Mouse (Mus musculus) adrenal gland, adult 8-10 months (tissue): Measurements from ENCODE around the gene Lrrc36. TPM values are rescaled to one million over a fixed set of nuclear protein-coding genes. Genes with fewer than 3 reads are reported as not detected.

Source experiments
- DNase-seq: peaks from one replicate; pipeline ENCODE4 v3.0.0; 2022
- total RNA-seq, 4 experiments: library from RNA; stranded (reverse); gene quantifications; 2 replicates each; pipeline ENCODE4 v1.2.4; 2022

The Lrrc36 gene
- total RNA-seq, result 10 to 100 TPM in 1 of 4 experiments, 1 to 10 TPM in 3; 4.1 to 10.1 (median 7.0) TPM

DNA sequence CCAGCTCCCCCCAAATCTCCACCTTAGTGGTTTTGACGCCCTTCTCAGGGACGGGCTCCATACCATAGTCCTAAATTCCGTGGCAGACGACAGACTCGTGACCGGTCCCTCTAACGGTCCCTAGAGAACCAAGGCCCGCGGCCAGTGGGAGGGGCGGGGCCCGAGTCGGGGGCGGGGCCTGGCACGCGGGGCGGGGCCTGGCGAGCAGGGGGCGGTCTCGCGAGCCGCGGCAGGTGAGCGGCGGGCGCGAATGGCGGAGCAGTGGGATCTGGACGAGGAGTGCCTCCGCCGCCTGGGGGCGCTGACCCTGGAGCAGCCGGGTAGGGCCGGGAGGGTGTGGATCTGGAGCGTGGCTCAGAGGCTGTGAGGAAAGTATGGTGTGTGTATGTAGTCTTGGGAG is at the start of gene Lrrc36, which contains the start of gene Kctd19:
TSS of gene Lrrc36 (plus strand) at position 181 of the 400 bp plus-strand sequence.
TSS of gene Kctd19 (minus strand) at position 112 of the 400 bp plus-strand sequence.
- DNase-seq, result peak; percentile 23

DNA sequence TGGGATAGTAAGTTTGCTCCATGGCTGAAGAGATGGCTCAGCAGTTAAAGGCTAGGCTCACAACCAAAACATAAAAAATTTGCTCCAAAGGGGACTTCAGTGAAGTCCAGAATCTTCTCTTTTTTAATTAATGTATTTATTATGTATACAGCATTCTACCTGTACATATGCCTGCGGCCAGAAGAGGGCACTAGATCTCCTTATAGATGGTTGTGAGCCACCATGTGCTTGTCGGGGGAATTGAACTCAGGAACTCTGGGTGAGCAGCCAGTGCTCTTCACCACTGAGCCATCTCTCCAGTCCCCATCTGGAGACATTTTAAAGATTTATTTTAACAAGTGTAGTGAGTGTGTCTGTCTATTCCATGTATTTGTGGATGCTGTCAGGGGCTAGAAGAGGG is 46.3 kb upstream of the Lrrc36 start:
- no peak for DNase-seq

DNA sequence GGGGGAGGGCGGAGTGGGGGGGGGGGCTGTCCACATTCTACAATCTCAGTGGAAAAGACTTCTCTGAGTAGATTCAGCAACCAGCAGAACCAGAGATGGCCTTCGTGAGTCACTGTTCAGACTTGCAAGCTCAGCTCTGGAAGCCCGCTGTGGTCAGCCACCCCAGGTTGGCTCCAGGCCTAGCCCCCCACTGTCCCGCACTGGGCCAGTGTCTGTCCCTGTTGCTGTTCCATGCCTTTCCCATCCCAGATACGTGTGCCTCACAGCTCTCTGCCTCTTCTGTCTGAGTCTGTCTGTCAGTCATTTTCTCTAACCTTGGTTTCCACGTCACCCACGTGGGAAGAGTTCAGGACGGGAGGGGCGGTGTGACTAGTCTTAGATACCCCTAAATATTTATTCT is 40.9 kb upstream of the Lrrc36 start:
- peak; percentile 33 for DNase-seq

DNA sequence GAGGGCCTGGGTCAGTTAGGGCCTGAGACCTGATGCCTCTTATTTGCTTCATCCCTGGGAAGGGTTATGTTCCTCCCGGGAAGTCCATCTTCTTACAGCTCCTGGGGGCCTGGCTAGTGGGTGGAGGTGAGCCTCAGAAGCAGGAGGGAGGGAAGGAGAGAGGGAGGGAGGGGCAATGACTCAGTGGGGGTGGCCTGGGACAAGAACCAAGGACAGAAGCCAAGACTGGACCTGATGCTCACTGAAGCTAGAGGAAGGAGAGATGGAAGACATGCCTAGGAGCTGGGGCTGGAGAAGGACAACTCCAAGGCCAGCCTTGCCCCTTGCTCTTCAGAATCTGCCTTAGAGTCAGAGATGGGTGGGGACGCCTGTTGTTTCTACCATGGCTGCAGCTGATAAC is 40.3 kb upstream of the Lrrc36 start, which contains the start of gene Plekhg4:
TSS of gene Plekhg4 (plus strand) at position 243 of the 400 bp plus-strand sequence.
- peak; percentile 37 for DNase-seq

DNA sequence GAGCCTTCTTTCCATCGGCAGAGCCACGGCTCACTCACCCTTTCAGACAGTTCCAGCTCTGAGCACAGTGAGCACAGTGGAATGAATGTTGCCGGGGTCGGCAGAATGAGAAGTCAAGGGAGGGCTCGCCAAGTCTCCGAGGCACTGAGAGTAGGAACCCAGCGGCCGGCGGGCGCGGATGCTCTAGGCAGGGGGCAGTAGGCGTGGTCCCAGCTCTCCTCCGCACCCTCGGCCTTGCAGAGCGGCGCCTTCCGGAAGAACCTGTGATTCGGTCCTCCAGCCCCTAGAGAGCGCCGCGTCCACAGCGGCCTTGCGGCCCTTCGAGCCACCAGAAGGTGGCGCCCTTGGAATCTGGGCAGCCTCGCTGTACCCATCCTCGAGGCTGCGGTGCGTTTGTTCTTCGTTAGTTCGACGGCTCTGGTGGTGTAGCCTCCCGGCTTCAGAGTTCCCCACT is 38.8 kb upstream of the Lrrc36 start:
- no peak for DNase-seq

DNA sequence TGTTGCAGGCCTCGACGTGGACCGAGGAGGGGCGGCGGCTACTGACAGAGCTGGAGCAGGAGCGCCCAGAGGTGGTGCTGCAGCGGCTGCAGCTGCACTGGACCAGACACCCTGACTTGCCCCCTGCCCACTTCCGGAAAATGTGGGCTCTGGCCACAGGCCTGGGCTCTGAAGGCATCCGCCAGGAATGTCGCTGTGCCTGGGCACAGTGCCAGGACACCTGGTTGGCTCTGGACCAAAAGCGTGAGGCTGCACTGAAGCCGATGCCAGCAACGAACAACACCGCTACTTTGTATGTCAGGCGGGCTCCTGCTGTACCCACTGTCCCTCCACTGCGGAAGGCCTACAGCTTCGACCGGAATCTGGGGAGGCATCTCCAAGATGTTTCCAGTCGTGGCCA is 34.7 kb upstream of the Lrrc36 start:
- DNase-seq, result no peak

DNA sequence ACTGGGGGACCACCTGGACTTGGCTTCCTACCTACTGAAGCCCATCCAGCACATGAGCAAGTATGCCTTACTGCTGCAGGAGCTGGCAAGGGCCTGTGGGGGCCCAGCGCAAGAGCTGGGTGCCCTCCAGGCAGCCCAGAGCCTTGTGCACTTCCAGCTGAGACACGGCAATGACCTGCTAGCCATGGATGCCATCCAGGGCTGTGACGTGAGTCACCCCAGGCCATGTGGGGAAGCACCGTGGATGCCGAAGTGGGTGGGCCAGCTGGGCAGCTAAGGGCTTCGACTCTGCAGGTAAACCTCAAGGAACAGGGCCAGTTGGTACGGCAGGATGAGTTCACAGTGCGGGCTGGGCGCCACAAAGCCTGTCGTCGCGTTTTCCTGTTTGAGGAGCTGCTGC is 33.1 kb upstream of the Lrrc36 start:
- DNase-seq, result no peak

DNA sequence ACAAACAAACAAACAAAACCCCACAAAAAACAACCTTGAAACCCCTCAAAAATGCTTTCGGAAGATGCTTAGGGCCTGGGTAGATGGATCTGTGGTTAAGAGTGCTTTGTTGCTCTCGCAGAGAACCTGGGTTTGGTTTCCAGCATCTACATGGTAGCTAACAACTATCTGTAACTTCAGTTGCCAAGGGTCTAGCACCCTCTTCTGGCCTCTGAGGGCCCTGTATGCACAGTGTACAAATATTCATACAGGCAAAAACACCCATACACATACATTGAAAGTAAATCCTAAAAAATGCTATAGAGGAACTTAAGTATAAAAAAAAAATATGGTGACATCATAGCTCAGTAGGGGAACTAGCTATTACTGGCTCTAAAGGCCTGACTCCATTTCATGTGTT is 29.3 kb upstream of the Lrrc36 start:
- DNase-seq, result no peak

DNA sequence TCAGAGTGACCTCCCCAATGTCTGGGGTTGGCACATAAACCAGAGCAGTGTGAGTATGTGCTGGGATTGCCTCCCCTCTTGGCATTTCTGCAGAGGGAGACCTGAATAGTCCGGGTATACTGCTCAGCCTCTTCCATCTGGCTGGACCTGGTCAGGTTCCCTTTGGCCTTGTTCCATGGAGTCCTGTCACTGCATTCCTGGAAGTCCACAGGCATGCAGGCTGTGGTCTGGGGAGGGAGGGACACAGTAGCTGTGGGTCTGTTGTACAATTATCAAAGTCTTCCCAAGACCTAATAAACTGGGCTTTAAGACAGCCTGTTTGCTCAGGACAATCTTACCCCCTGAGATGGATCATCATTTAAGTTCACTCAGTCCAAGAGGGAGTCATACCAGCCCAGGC is 26.2 kb upstream of the Lrrc36 start:
- no peak for DNase-seq

DNA sequence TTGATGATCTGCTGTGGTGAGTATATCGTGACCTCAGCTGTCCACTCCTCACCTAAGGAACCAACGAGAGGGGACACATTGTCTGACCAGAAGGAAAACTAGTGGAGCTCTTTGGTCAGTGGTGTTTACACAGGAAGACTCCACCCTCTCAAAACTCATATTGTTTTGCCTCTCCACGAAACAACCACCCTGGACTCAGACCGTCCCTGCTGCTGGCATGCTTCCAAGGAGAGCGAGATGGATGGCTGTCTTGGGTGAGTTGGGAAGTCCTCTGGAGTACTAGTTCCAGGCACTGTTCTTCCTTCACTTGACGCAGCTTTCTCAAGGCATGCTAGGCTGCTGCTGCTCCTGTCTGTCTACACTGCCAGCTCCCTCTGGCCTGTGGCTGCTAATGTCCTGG is 24.3 kb upstream of the Lrrc36 start:
- DNase-seq, result no peak

DNA sequence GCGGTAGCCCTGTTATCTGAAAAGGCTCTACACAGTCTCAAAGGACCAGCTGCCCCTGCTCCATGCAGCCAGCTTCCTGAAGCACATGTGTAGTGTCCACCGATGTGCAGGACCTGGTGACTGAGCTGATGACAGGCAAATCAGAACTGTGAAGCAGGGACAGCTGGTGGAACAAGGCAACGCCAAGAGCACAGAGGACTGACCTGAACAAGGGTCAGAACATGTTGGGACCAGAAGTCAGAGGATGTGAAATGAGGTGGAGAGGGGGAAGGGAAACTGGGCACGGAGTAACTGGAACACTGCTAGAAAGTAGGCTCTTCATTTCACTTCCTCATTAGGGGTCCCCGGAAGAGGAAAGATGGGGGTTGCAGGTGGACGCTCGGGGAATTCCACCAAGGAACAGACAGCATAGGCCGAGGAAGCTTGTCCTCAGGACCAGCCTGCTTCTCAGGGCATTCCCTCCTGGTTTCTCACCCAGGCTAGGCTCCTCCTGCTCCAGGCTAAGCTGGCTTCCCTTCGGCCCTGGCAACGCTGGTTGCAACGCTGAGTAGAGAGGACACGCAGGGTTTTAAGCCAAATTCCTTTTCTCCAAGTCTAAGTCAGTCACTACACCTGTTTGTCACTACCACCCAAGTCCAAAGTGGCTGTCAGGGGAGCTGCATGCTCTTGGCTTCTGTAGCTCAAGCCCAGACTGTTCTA is 20.1 kb upstream of the Lrrc36 start:
- DNase-seq, result no peak

DNA sequence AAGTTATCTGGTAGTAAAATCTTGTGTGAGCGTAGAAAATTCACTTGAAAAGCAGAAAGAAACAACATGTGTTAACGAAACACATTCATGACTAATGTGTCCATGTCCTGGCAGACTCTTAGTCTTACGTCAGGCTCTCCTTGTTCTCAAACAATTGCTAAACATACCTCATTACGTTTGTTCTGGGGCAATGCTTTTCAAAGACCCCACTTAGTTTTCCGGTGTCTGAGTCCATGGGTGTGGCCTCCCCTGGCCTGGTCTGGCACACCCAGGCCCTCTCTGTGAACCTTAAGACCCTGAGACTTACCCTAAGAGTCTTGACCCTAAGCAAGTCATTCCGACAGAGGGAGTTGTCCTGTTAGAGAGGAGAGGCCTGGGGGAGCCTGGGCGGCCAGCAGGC is 19.5 kb upstream of the Lrrc36 start:
- no peak for DNase-seq

DNA sequence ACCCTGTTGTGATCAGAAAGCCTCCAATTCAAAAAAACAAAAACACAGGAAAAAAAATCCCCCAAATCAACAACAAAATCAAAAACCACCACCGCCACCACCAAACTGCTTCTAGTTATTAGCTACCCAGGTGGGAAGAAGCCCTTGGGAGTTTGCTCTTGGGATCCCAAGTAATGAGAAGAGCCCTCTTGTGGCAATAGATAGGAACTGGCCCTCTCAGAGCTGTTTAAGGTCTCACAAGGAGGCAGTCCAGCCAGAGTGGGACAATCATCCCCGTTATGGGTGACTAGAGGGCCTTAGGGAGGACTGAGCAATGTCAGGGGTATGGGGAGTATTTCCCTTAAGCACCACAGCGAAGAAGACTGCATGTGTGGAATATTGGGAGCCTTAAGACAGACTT is 15.6 kb upstream of the Lrrc36 start:
- DNase-seq, result no peak

DNA sequence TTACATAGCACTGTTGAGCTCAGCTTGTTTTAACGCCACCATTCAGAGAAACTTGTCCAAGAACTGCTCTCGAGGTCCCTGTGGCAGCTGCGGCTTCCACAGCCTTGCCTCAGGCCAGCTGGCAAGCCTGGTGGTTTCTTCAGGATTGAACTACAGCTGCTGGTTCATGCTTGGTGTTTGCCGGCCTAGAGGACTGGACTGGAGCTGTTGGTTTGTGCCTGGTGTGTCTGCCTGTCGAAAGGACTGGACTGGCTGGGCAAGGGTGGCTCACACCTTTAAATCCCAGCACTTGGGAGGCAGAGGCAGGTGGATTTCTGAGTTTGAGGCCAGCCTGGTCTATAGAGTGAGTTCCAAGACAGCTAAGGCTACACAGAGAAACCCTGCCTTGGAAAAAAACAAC is 13.4 kb upstream of the Lrrc36 start:
- no peak for DNase-seq

DNA sequence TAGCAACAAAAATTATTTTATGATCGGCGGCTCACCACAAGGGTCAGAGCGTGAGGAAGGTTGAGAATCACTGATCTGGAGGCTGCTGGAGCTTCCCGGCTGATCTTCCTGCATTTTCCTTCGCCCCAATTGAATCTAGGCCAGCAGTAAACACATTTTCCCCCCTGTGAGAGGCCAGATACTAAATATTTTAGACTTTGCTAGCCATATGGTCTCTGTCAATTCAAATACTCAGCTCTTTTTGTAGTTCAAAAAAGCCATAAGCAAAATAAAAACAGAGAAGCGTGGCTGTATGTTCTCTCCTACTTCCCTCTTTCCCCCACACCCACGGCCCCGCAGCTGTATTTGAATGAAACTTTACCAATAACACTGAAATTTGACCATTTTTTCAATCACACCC is 9.9 kb upstream of the Lrrc36 start:
- DNase-seq, result no peak

DNA sequence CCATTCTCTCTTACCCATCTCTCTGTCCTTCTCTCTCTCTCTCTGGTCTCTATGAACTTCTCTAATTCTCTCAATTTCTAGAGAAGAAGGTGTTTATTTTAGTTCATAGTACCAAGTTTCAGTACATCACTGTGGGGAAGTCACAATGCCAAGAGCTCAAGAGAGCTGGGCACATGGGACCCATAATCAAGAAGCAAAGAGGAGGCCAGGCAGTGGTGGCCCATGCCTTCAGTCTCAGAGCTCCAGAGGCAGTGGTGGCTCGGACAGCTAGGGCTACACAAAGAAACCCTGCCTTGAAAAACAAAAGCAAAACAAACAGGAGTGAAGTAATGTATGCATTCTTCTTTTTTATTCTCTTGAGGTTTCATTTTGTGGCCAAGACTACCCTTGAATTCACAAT is 8.9 kb upstream of the Lrrc36 start:
- DNase-seq, result no peak

DNA sequence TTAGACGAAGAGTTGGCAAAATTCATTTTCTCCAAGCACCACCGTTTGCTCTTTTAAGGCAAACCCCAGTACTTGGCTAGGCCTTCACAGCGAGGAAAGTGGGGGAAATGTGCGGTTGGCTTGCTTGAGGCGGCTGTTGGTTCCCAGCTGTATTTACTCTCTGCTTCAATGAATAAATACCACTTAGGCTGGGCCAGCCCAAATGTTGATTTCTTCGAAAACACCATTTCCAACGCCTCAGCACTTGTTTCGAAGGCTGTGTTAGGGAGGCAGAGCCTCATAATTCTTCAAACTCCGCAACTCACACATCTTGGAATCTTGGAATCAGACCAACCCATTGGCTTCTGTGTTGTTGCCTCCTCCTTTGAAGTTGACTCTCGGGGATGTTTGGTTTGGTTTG is 7.0 kb upstream of the Lrrc36 start:
- DNase-seq, result no peak

DNA sequence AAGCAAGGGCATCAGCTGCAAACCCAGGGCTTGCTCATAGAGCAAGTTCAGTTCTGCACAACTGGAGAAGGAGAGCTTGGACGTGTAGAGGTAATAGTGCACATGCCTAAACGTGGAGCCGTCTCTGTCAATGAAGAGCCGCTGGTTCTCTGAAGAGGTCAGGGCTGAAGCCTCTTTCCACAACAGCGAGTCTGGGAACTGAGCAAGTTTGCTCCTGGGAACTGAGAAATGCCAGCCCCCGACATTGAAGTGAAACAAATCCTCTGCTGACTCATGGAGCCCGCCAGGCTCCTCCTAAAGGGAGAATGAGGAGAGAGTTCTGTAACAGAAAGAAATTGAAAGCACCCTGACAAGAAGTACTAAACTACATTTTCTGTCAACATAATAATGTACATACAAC is 5.0 kb upstream of the Lrrc36 start:
- DNase-seq, result peak; percentile 10

DNA sequence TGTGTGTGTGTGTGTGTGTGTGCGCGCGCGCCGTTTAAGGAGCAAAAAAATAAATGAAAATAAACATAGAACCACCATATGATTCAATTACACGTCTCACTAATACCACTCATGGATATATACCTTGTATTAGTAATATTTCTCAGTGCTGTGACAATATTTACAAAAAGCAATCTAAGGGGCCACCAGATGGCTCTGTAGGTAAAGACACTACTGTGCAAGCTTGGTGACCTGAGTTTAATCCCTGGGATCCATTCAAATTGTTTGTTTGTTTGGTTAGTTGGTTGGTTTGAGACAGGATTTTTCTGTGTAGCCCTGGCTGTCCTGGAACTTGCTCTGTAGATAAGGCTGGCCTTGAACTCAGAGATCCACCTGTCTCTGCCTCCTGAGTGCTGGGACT is 3.4 kb upstream of the Lrrc36 start:
- no peak for DNase-seq

DNA sequence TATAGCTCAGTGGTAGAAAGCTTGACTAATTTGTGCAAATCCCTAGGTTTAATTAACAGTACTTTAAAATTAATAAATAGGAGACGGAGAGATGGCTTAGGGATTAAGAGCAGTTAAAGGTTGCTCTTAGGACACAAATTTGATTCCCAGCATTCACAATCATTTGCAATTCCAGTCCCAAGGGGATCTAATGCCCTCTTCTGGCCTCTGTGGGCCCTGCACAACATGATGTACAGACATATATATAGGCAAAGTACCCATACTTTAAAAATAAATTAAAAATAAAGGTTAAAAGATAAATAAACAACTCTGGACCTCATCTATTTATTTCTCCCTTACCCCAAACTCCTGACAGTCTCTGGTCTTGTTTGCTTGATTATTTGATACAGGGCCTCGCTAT is 5.6 kb downstream of the Lrrc36 start:
- no peak for DNase-seq

DNA sequence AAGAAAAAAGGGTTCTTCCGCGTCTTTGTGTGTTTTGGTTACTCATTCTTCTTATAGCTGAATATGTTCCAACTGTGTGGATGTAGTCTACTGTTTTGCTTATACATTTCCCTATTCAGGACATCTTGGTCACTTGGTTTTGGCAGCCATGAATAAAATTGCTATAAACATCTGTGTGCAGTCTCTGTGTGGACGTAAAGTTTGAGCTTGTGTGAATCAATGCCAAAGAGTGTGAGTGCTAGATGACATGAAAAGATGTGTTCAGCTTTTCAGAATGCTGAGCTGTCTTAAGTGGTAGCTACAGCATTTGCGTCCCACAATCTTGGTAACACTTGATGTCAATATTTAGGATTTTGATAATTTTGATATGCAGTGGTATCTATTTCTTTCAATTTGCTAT is 6.4 kb downstream of the Lrrc36 start:
- DNase-seq, result no peak

DNA sequence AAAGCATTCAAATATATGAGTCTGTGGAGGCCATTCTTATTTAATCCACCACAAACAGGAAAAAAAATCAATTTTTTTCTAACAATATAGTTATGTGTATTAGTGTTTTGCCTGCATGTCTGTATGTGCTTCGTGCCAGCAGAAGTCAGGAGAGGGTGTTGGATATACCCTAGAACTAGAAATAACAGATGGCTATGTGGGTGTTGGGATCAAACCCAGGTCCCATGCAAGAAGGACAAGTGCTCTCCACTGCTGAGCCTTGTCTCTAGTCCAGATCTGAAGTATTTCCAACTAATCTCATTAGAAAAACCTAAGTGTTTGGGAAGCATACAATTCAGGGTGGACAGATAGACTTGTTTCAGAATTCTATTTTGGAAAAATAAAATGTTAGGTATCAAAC is 8.6 kb downstream of the Lrrc36 start:
- no peak for DNase-seq

DNA sequence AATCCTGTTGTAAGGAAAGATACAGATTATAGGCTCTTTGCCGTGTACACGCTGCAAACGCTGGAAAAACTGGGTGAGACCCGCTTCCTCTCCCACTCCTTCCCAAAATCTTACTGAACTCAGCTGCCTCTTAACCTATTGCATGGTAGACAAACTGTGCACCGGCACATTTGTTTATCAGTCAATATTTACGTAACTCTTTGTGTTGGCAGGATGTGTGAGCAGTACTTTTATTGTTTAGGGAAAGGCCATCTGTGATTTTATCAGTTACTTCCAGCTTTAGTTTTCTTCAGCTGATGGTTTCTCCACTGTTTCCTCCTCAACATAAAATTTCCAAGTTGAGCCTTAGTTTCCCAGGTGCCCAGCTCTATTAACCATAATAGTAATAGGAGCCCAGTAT is 13.5 kb downstream of the Lrrc36 start:
- DNase-seq, result no peak

DNA sequence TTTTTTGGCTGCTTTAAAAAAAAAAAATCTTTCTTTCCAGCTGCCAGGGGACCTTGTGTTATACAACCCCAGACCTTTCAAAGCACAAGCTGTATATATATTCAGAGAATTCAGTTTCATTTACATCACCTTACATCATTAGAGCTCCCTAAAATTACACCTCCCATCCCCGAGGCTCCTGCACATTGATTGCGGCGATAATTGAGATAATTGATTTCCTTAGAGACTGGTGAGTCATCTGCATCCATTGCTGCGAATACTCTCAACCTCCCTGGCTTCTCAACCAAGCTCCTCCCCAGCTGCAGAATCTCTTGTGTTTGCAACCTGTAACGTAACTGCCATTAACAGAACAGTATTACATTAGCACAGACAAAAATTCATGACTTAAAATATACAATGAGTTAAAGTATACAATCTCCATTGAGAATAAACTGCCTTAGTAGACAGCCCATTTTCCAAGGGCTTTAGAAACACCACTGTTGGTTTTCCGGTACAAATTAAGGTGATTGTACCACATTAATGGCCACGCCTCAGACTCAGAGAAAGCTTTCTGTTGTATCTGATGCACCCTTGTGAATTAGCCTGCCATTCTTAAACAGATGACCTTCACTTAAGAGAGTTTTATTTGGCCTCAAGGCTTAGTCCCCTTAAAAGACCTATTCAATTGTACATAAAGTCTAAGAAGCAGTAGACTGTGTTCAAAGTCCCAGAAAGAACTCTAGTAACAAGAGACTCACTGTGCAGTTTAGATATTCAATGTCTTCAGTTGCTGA is 18.6 kb downstream of the Lrrc36 start:
- no peak for DNase-seq
